Mouse (Mus musculus) bone marrow macrophage, adult 2 months (primary cell): ENCODE measurements around the gene Sdccag8.

ENCODE experiments used
- CTCF ChIP-seq: IDR thresholded peaks from 2 replicates; pipeline ENCODE4 v1.5.1; 2012; ENCODE audit warnings: low read depth, mild to moderate bottlenecking, low read length, moderate library complexity
- POLR2A ChIP-seq: IDR thresholded peaks from 2 replicates; pipeline ENCODE4 v1.6.1; 2012; ENCODE audit warnings: mild to moderate bottlenecking, low read depth, low read length, borderline replicate concordance

- TF ChIP-seq POLR2A (no peak), CTCF (no peak)
Observed at GRCm38 (mm10) chr1:176945175-176945540, 130.7 kb downstream of the Sdccag8 start.
